Mouse (Mus musculus) spleen, adult 2 months (tissue): ENCODE results near the gene Sema3f. TPM values are rescaled to one million over a fixed set of nuclear protein-coding genes. Genes with fewer than 3 reads are reported as not detected.

Experiments used
- DNase-seq, 2 experiments: peaks; one replicate each; pipeline versions ENCODE4 v3.0.0 to v3.0.0-alpha.2; 2012 to 2021; ENCODE audit warnings: low spot score in 2 of 2, low read depth in 1 of 2
- H3K27ac ChIP-seq: fragments of 200-500 bp; 2 replicates; pipeline ENCODE4 v1.5.1; 2012; ENCODE audit warnings: low read length, inconsistent platforms; ENCODE audit not compliant: insufficient read depth
- H3K27me3 ChIP-seq: fragments of 200-500 bp; 2 replicates; pipeline ENCODE4 v1.6.1; 2012; ENCODE audit warnings: mild to moderate bottlenecking, moderate library complexity, low read length, inconsistent platforms; ENCODE audit not compliant: control insufficient read depth, insufficient read depth
- H3K36me3 ChIP-seq: fragments of 200-500 bp; 2 replicates; pipeline ENCODE4 v1.6.1; 2012; ENCODE audit warnings: mild to moderate bottlenecking, low read length, inconsistent platforms; ENCODE audit not compliant: control insufficient read depth, insufficient read depth
- H3K4me1 ChIP-seq: fragments of 200-500 bp; 2 replicates; pipeline ENCODE4 v1.6.1; 2011; ENCODE audit warnings: inconsistent platforms; ENCODE audit not compliant: control insufficient read depth, insufficient read depth, insufficient read length
- H3K4me3 ChIP-seq: fragments of 200-500 bp; 2 replicates; pipeline ENCODE4 v1.5.1; 2011; ENCODE audit warnings: mild to moderate bottlenecking, inconsistent platforms; ENCODE audit not compliant: insufficient read depth, insufficient read length; ENCODE audit errors: extremely low read depth
- CTCF ChIP-seq: fragments of 200-500 bp; IDR thresholded peaks from 2 replicates; pipeline ENCODE4 v1.5.1; 2011; ENCODE audit warnings: mild to moderate bottlenecking, inconsistent platforms; ENCODE audit not compliant: insufficient read depth, insufficient read length, insufficient replicate concordance; ENCODE audit errors: extremely low read depth
- POLR2A ChIP-seq: fragments of 200-500 bp; IDR thresholded peaks from 2 replicates; pipeline ENCODE4 v1.6.1; 2011; ENCODE audit warnings: low read depth, low read length, inconsistent platforms
- WGBS: fragments of 180-500 bp; shearing (Covaris S2); methylation state at CpG from one replicate; pipeline ENCODE4 v1.1.7; 2018; 5-methylcytosine and 5-hydroxymethylcytosine counted together
- polyA plus RNA-seq: library from polyadenylated mRNA; depleted of rRNA; stranded (reverse); fragments of >200 nt; gene quantifications from 2 replicates; pipeline ENCODE4 v1.2.3, GENCODE M21; 2012

Gene Sema3f
- polyA plus RNA-seq, 1 experiment, result 61.6 TPM

DNA sequence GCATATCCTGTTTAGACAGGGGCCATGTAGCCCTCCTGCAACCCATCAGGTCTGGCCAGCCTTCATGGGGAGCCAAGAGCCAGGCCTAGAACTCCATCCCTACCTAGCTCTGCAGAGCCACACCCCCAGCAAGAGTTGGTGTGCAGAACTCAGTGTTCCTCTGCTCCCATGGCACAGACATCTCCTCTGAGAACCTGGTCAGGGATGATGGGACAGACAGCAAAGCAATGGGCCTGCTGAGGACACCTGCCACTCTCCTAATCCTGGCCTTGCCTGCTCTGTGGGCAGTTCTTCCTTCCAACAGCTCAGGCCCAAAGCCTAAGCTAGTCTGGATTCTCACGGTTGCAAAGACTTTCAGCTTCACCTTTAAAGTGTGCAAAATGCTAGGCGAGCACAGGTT is 5.4 kb upstream of the Sema3f start:
- WGBS, result 84% methylated on average over 2 of the region's 2 CpGs
- no peak overlapping the region for H3K4me3 ChIP-seq
- no peaks in the 10 kb centered on the region for H3K36me3 ChIP-seq
- DNase-seq, result no peak
- H3K27me3 ChIP-seq, result no peaks in the 10 kb centered on the region
- H3K27ac ChIP-seq, result no peak overlapping the region
- H3K4me1 ChIP-seq, result no peaks in the 10 kb centered on the region
- TF ChIP-seq CTCF, result no peak
- TF ChIP-seq POLR2A, result no peak

DNA sequence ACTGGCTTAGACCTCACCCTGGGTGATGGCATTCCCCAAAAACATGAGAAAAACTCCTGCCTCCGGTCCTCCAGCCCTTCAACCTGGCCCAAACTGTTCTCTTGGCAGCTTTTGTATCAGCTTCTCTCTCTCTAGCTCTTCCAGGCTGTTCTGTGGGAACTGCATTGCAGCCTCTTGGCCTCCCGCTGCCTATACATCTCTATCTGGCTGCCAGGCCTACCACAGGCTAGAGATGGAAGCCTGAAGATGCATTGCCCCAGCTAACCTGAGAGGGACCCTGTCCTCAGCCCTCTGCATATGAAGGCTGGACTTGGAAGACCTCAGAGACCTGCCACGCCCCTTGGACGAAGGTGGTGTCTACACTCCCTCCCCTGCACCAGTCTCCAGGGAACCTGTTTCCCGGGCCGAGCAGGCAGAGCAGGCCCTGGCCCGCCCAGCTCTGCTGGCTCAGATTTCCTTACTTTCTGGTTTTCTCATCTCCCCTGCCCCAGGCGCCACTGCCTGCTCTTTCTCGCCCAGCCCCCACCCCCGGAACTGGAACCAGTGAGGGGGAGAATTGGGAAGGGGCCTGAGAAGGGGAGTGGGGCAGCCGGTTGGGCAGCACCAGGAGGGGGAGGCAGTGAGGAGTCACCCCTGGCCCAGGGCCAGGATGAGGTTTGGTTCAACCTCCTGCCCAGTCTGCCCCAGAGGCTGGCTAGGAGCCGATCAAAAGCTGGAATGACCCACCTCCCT is 4.1 kb upstream of the Sema3f start:
- no peak for TF ChIP-seq CTCF
- TF ChIP-seq POLR2A, result no peak
- Histone ChIP-seq H3K27ac (no peak overlapping the region), H3K4me3 (no peak overlapping the region), H3K27me3 (peaks cover 6% of the 10 kb centered on the region), H3K36me3 (no peaks in the 10 kb centered on the region), H3K4me1 (peaks cover 3% of the 10 kb centered on the region)
- 59% methylated on average over 12 of the region's 12 CpGs for WGBS
- no peak for DNase-seq

- TF ChIP-seq POLR2A (no peak), CTCF (no peak)
- DNase-seq, result no peak
- Histone ChIP-seq H3K27ac (peak overlapping the region; percentile 13; the same call in 1 of the 2 replicates), H3K4me1 (peaks cover 6% of the 10 kb centered on the region), H3K27me3 (peaks cover 15% of the 10 kb centered on the region), H3K36me3 (no peaks in the 10 kb centered on the region), H3K4me3 (peak overlapping the region; percentile 61)
- WGBS, result under 1% methylated on average over 55 of the region's 55 CpGs
Measured at GRCm38 (mm10) chr9:107709096-107709696, 1.1 kb downstream of the Sema3f start.

- H3K4me1 ChIP-seq, result peaks cover 6% of the 10 kb centered on the region
- H3K36me3 ChIP-seq, result no peaks in the 10 kb centered on the region
- WGBS, result 11% methylated on average over 21 of the region's 21 CpGs
- H3K27me3 ChIP-seq, result peaks cover 15% of the 10 kb centered on the region
- DNase-seq, result no peak
- peak overlapping the region; percentile 61; the same call in 1 of the 2 replicates for H3K4me3 ChIP-seq
- TF ChIP-seq POLR2A (no peak), CTCF (no peak)
- no peak overlapping the region; the same call in 1 of the 2 replicates for H3K27ac ChIP-seq
Measured at GRCm38 (mm10) chr9:107708439-107709095, 1.7 kb downstream of the Sema3f start.

GRCm38 (mm10) chr9:107707701-107708438 is 2.4 kb downstream of the Sema3f start:
- H3K36me3 ChIP-seq, result no peaks in the 10 kb centered on the region
- peaks cover 6% of the 10 kb centered on the region for H3K4me1 ChIP-seq
- DNase-seq, result no peak
- H3K4me3 ChIP-seq, result 0 out of 2 replicates have a peak overlapping the region, but pooled peaks have one; percentile 4
- 11% methylated on average over 17 of the region's 17 CpGs for WGBS
- TF ChIP-seq CTCF (no peak), POLR2A (no peak)
- no peak overlapping the region for H3K27ac ChIP-seq
- H3K27me3 ChIP-seq, result peaks cover 15% of the 10 kb centered on the region

GRCm38 (mm10) chr9:107706781-107707211 is 3.5 kb downstream of the Sema3f start:
- Histone ChIP-seq H3K4me3 (no peak overlapping the region), H3K27ac (no peak overlapping the region), H3K4me1 (peaks cover 6% of the 10 kb centered on the region), H3K36me3 (no peaks in the 10 kb centered on the region), H3K27me3 (peaks cover 15% of the 10 kb centered on the region)
- 15% methylated on average over 14 of the region's 14 CpGs for WGBS
- TF ChIP-seq POLR2A (no peak), CTCF (no peak)
- DNase-seq, result no peak
